Mouse (Mus musculus) myocyte (in vitro differentiated cells): ENCODE measurements around the gene Etnk2. TPM values are rescaled to one million over a fixed set of nuclear protein-coding genes. Genes with fewer than 3 reads are reported as not detected.

Experiments used
- H3K27me3 ChIP-seq: one replicate; pipeline ENCODE4 v1.6.1; 2011; ENCODE audit not compliant: control insufficient read depth, insufficient read depth, insufficient read length
- H3K36me3 ChIP-seq: one replicate; pipeline ENCODE4 v1.6.1; 2011; ENCODE audit not compliant: control insufficient read depth, insufficient read depth
- H3K4me2 ChIP-seq: one replicate; pipeline ENCODE4 v1.6.1; 2011; ENCODE audit warnings: low read depth, control low read depth
- H3K4me3 ChIP-seq: one replicate; pipeline ENCODE4 v1.5.1; 2011; ENCODE audit warnings: mild to moderate bottlenecking, control low read depth, moderate library complexity
- H3K79me2 ChIP-seq: one replicate; pipeline ENCODE4 v1.6.1; 2011; ENCODE audit not compliant: control insufficient read depth, insufficient read depth
- H3ac ChIP-seq: one replicate; pipeline ENCODE4 v1.6.1; 2011; ENCODE audit not compliant: control insufficient read depth, insufficient read length
- CEBPB ChIP-seq: IDR thresholded peaks from 2 replicates; pipeline ENCODE4 v1.6.1; 2011; ENCODE audit warnings: mild to moderate bottlenecking, moderate library complexity; ENCODE audit not compliant: poor library complexity, insufficient read depth, severe bottlenecking
- E2F4 ChIP-seq: IDR thresholded peaks from one replicate; pipeline ENCODE4 v1.6.1; 2011; ENCODE audit warnings: mild to moderate bottlenecking, control low read depth, moderate library complexity; ENCODE audit not compliant: insufficient read depth
- MAX ChIP-seq: IDR thresholded peaks from one replicate; pipeline ENCODE4 v1.6.1; 2011; ENCODE audit warnings: low read depth, mild to moderate bottlenecking, control low read depth
- MYOD1 ChIP-seq, 3 experiments: IDR thresholded peaks; one replicate each; pipeline ENCODE4 v1.6.1; 2011; ENCODE audit warnings: control low read depth in 2 of 3, low read depth in 2 of 3, mild to moderate bottlenecking in 2 of 3, moderate library complexity in 1 of 3; ENCODE audit not compliant: insufficient read length in 2 of 3, control insufficient read depth in 1 of 3
- MYOG ChIP-seq, 3 experiments: IDR thresholded peaks; one replicate each; pipeline ENCODE4 v1.6.1; 2011; ENCODE audit warnings: control low read depth in 2 of 3, low read depth in 2 of 3, mild to moderate bottlenecking in 2 of 3; ENCODE audit not compliant: insufficient read length in 2 of 3, control insufficient read depth in 1 of 3, insufficient read depth in 1 of 3
- POLR2A ChIP-seq: IDR thresholded peaks from one replicate; pipeline ENCODE4 v1.6.1; 2011; ENCODE audit warnings: low read depth, mild to moderate bottlenecking, control low read depth, moderate library complexity; ENCODE audit not compliant: insufficient read length
- POLR2AphosphoS2 ChIP-seq: IDR thresholded peaks from one replicate; pipeline ENCODE4 v1.6.1; 2011; ENCODE audit warnings: low read depth, control low read depth; ENCODE audit not compliant: insufficient read length
- REST ChIP-seq: IDR thresholded peaks from one replicate; pipeline ENCODE4 v1.6.1; 2011; ENCODE audit warnings: mild to moderate bottlenecking, control low read depth, moderate library complexity; ENCODE audit not compliant: insufficient read depth, insufficient read length
- SRF ChIP-seq: IDR thresholded peaks from one replicate; pipeline ENCODE4 v1.6.1; 2011; ENCODE audit warnings: low read depth; ENCODE audit not compliant: control insufficient read depth, insufficient read length
- TCF12 ChIP-seq: IDR thresholded peaks from one replicate; pipeline ENCODE4 v1.6.1; 2011; ENCODE audit warnings: mild to moderate bottlenecking, control low read depth; ENCODE audit not compliant: poor library complexity, insufficient read depth, severe bottlenecking
- TCF3 ChIP-seq: IDR thresholded peaks from one replicate; pipeline ENCODE4 v1.6.1; 2011; ENCODE audit warnings: low read depth, control low read depth; ENCODE audit not compliant: insufficient read length
- USF1 ChIP-seq: IDR thresholded peaks from one replicate; pipeline ENCODE4 v1.6.1; 2011; ENCODE audit warnings: low read depth, mild to moderate bottlenecking, control low read depth, moderate library complexity
- polyA plus RNA-seq: library from polyadenylated mRNA; unstranded; fragments of >200 nt; fragmentation: generic; extraction: Trizol; gene quantifications from one replicate; pipeline ENCODE4 v1.2.1, GENCODE M21; 2012; ENCODE audit warnings: missing spikeins

Gene Etnk2
- polyA plus RNA-seq, 1 experiment: 0.73 TPM

DNA sequence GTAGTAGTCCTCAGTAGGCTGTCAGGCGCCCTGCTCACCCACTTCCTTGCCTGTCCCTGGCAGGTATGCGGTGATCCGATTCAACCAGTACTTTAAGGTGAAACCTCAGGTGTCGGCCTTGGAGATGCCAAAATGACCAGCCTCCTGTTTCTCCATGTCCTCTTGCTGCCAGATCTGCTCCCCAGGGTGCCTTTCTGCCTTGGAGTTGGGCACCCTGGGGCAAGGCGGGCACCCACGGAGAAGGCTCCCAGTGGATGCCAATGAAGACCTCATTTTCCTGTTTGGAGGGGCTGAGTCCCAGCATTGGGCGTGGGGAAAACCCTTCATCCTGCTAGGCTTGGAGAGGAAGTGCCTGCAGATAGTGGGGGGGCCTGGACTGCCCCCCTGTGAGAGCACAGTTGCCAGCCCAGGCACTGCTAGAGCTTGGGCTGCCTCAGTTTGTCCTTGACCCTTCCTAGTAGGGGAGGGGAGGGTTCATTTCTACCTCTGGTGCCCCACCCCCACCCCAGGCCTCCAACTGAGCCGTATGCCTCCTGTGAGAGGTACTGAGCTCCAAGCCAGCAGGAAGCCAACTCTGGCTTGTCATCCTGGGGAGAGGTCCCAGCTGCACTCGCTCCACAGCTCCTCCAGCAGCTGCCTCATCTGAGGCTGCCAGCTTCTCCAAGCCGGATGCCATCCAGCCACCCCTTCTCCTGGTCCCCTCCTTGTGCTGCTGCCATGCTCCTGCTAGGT is 16.0 kb downstream of the Etnk2 start:
- no peak for TF ChIP-seq E2F4
- no peak for TF ChIP-seq TCF12
- no peak for TF ChIP-seq USF1
- TF ChIP-seq REST: no peak
- TF ChIP-seq MYOD1 (IDR thresholded peaks at IDR 0.05; ENCODE audit: control insufficient read depth in 1 of 3, insufficient read length in 2 of 3, low read depth in 2 of 3): no peak
- TF ChIP-seq MAX: no peak
- TF ChIP-seq MYOG (IDR thresholded peaks at IDR 0.05; ENCODE audit: control insufficient read depth in 1 of 3, insufficient read depth in 1 of 3, insufficient read length in 2 of 3, low read depth in 2 of 3): no peak
- no peak for TF ChIP-seq TCF3
- TF ChIP-seq CEBPB: no peak
- TF ChIP-seq POLR2AphosphoS2: no peak
- no peak for TF ChIP-seq POLR2A
- TF ChIP-seq SRF: no peak
- H3K4me2 ChIP-seq: no peak overlapping the region
- H3K79me2 ChIP-seq: no peaks in the 10 kb centered on the region

DNA sequence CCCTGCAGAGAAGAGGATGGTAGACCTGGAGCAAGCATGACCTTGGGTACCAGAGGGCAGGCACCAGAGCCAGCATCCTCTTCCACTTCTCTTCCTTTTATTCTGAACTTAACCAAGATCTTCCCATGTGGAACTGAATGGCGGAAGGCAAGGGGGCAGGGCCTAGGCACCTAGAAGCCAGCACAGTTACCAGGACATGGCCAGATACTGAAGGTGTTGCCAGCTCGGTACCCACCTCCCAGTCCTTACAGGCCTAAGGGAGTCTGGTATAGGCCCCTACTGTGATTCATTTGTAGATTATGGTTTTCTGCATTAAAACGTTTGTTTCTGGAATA is 16.6 kb downstream of the Etnk2 start:
- Histone ChIP-seq H3ac (no peak overlapping the region), H3K27me3 (peaks cover 32% of the 10 kb centered on the region), H3K4me2 (no peak overlapping the region), H3K36me3 (no peaks in the 10 kb centered on the region), H3K4me3 (no peak overlapping the region), H3K79me2 (no peaks in the 10 kb centered on the region)
- TF ChIP-seq SRF: no peak
- TF ChIP-seq MYOD1 (IDR thresholded peaks at IDR 0.05; ENCODE audit: control insufficient read depth in 1 of 3, insufficient read length in 2 of 3, low read depth in 2 of 3): no peak
- TF ChIP-seq MAX: no peak
- no peak for TF ChIP-seq CEBPB
- TF ChIP-seq POLR2A: no peak
- TF ChIP-seq REST: no peak
- TF ChIP-seq USF1: no peak
- TF ChIP-seq MYOG (IDR thresholded peaks at IDR 0.05; ENCODE audit: control insufficient read depth in 1 of 3, insufficient read depth in 1 of 3, insufficient read length in 2 of 3, low read depth in 2 of 3): no peak
- no peak for TF ChIP-seq TCF12
- no peak for TF ChIP-seq POLR2AphosphoS2
- no peak for TF ChIP-seq TCF3

More for the DNA sequence above, 16.0 kb downstream of the Etnk2 start:
- H3K27me3 ChIP-seq: peaks cover 35% of the 10 kb centered on the region
- no peaks in the 10 kb centered on the region for H3K36me3 ChIP-seq
- H3ac ChIP-seq: no peak overlapping the region
- no peak overlapping the region for H3K4me3 ChIP-seq

DNA sequence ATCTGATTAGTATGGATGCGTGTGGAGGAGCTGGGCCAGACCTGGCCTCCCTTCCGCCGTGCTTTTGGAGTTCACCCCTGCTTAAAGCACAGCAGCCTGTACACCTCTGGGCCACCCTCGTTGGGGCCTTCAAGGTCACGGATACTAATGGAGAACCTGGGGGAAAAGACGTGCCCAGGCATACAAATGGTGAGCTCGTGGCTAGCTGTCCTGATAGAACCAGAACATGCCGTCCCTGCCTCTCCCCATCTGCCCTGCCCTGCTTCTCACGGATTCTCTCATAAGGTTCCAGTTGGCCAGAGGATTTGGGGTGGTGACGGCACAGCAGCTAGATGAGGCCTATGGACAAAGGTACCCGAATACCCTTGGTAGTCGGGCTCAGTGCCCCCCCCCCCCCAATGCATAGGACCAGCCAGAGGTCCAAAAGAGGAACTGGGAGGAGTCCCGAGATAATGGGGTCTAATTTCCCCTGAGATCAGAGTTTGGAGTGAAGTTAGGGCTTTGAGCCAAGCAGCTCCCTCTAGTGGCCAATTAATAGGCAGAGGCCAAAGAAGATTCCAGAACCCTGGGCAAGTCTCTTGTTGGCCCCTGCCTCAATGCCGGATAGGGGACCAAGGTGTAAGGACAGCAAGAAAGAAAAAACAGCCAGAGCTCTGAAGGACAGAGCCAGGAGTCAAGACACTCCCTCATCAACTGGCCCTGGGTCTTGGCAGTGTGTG is 17.1 kb downstream of the Etnk2 start:
- Histone ChIP-seq H3K27me3 (peaks cover 31% of the 10 kb centered on the region), H3K4me3 (no peak overlapping the region), H3K4me2 (no peak overlapping the region), H3K79me2 (no peaks in the 10 kb centered on the region), H3ac (no peak overlapping the region), H3K36me3 (no peaks in the 10 kb centered on the region)
- TF ChIP-seq MYOG (IDR thresholded peaks at IDR 0.05; ENCODE audit: control insufficient read depth in 1 of 3, insufficient read depth in 1 of 3, insufficient read length in 2 of 3, low read depth in 2 of 3): no peak
- TF ChIP-seq MAX: no peak
- TF ChIP-seq E2F4: no peak
- no peak for TF ChIP-seq CEBPB
- TF ChIP-seq TCF3: no peak
- no peak for TF ChIP-seq TCF12
- TF ChIP-seq SRF: no peak

DNA sequence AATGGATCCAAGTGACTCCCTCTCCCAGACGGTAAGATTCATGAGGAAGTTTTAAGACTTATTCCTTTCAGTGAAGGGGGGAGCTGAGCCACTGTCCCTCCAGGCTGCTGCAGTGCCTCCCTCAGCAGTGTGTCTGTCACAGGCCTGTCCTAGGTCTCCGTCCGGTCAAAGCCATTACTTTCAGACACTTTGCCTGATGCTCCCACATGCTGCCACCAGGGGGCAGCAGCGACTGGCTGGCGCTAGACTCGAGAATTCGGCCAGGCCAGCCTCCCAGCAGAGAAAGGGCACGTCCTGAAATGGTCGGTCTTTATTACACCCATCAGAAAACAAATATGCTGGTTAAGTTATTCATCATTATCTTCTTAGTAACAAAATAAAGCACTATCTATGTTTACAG is 18.6 kb downstream of the Etnk2 start:
- no peaks in the 10 kb centered on the region for H3K36me3 ChIP-seq
- peaks cover 16% of the 10 kb centered on the region for H3K27me3 ChIP-seq
- H3ac ChIP-seq: no peak overlapping the region
- H3K4me3 ChIP-seq: no peak overlapping the region
- no peak overlapping the region for H3K4me2 ChIP-seq
- H3K79me2 ChIP-seq: no peaks in the 10 kb centered on the region
- TF ChIP-seq USF1 (no peak), E2F4 (no peak), MYOG (IDR thresholded peaks at IDR 0.05; ENCODE audit: control insufficient read depth in 1 of 3, insufficient read depth in 1 of 3, insufficient read length in 2 of 3, low read depth in 2 of 3) (no peak), MYOD1 (IDR thresholded peaks at IDR 0.05; ENCODE audit: control insufficient read depth in 1 of 3, insufficient read length in 2 of 3, low read depth in 2 of 3) (no peak), POLR2A (no peak), POLR2AphosphoS2 (no peak), SRF (no peak), MAX (no peak), CEBPB (no peak), REST (no peak)
